Mouse (Mus musculus): ENCODE data around the gene Pak1. TPM values are rescaled to one million over a fixed set of nuclear protein-coding genes. Genes with fewer than 3 reads are reported as not detected.

The Pak1 gene
- polyA plus RNA-seq, 1 experiment from 2014 or later: 156 TPM

- WGBS: 59% methylated on average over 5 of the region's 5 CpGs
- H3K27me3 ChIP-seq (replicated peaks): no peaks in the 10 kb centered on the region
- no peak for ATAC-seq (replicated peaks)
- no peaks in the 10 kb centered on the region for H3K9me3 ChIP-seq
- H3K4me1 ChIP-seq: peaks cover 5% of the 10 kb centered on the region; the same call in 1 of the 2 replicates
- no peak overlapping the region for H3K4me3 ChIP-seq
- H3K4me2 ChIP-seq: no peak overlapping the region
- H3K36me3 ChIP-seq (replicated peaks): no peaks in the 10 kb centered on the region
- H3K9ac ChIP-seq: no peak overlapping the region
- no peak overlapping the region for H3K27ac ChIP-seq
Observed at GRCm38 (mm10) chr7:97783523-97783922, 4.8 kb upstream of the Pak1 start.

GRCm38 (mm10) chr7:97788669-97789483, 535 bp downstream of the Pak1 start:
- peak overlapping the region; percentile 78 for H3K4me3 ChIP-seq
- H3K9me3 ChIP-seq: no peaks in the 10 kb centered on the region
- peak; percentile 77 for ATAC-seq (replicated peaks)
- WGBS: under 1% methylated on average over 57 of the region's 84 CpGs
- peaks cover 19% of the 10 kb centered on the region for H3K4me1 ChIP-seq
- H3K27ac ChIP-seq: peak overlapping the region; percentile 88
- H3K4me2 ChIP-seq: peak overlapping the region; percentile 85
- no peaks in the 10 kb centered on the region for H3K36me3 ChIP-seq (replicated peaks)
- H3K27me3 ChIP-seq (replicated peaks): no peaks in the 10 kb centered on the region
- H3K9ac ChIP-seq: peak overlapping the region; percentile 85

GRCm38 (mm10) chr7:97790272-97790671, 1.9 kb downstream of the Pak1 start:
- Histone ChIP-seq H3K9ac (no peak overlapping the region), H3K36me3 (replicated peaks) (no peaks in the 10 kb centered on the region), H3K4me2 (peak overlapping the region; percentile 85), H3K4me3 (peak overlapping the region; percentile 78; the same call in 1 of the 2 replicates), H3K27ac (no peak overlapping the region), H3K27me3 (replicated peaks) (no peaks in the 10 kb centered on the region), H3K4me1 (peaks cover 19% of the 10 kb centered on the region), H3K9me3 (no peaks in the 10 kb centered on the region)
- 45% methylated on average over 2 of the region's 2 CpGs for WGBS
- no peak for ATAC-seq (replicated peaks)

GRCm38 (mm10) chr7:97792324-97792723, 4.0 kb downstream of the Pak1 start:
- Histone ChIP-seq H3K9me3 (no peaks in the 10 kb centered on the region), H3K4me3 (no peak overlapping the region), H3K27ac (no peak overlapping the region), H3K9ac (no peak overlapping the region), H3K36me3 (replicated peaks) (no peaks in the 10 kb centered on the region), H3K27me3 (replicated peaks) (no peaks in the 10 kb centered on the region), H3K4me2 (no peak overlapping the region), H3K4me1 (peaks cover 19% of the 10 kb centered on the region)
- no peak for ATAC-seq (replicated peaks)
- WGBS: 78% methylated on average over 2 of the region's 2 CpGs

- no peak for ATAC-seq (replicated peaks)
- 32% methylated on average over 2 of the region's 2 CpGs for whole genome bisulfite sequencing
- Histone ChIP-seq H3K9me3 (no peaks in the 10 kb centered on the region), H3K27me3 (replicated peaks) (no peaks in the 10 kb centered on the region), H3K4me2 (no peak overlapping the region), H3K36me3 (replicated peaks) (no peaks in the 10 kb centered on the region), H3K27ac (peak overlapping the region; percentile 42), H3K4me3 (no peak overlapping the region), H3K4me1 (peaks cover 12% of the 10 kb centered on the region), H3K9ac (no peak overlapping the region)
Observed at GRCm38 (mm10) chr7:97803116-97803515, 14.8 kb downstream of the Pak1 start.

GRCm38 (mm10) chr7:97804245-97805066, 16.1 kb downstream of the Pak1 start:
- no peak overlapping the region for H3K4me3 ChIP-seq
- no peaks in the 10 kb centered on the region for H3K36me3 ChIP-seq (replicated peaks)
- peak overlapping the region; percentile 16 for H3K27ac ChIP-seq
- 18% methylated on average over 2 of the region's 2 CpGs for WGBS
- no peaks in the 10 kb centered on the region for H3K27me3 ChIP-seq (replicated peaks)
- H3K9me3 ChIP-seq: no peaks in the 10 kb centered on the region
- H3K9ac ChIP-seq: no peak overlapping the region
- H3K4me2 ChIP-seq: no peak overlapping the region
- H3K4me1 ChIP-seq: peaks cover 12% of the 10 kb centered on the region
- ATAC-seq (replicated peaks): peak; percentile 87

GRCm38 (mm10) chr7:97805067-97805365, 16.7 kb downstream of the Pak1 start:
- no peak overlapping the region for H3K9ac ChIP-seq
- peaks cover 12% of the 10 kb centered on the region for H3K4me1 ChIP-seq
- ATAC-seq (replicated peaks): no peak
- no peaks in the 10 kb centered on the region for H3K27me3 ChIP-seq (replicated peaks)
- no peaks in the 10 kb centered on the region for H3K9me3 ChIP-seq
- H3K4me3 ChIP-seq: no peak overlapping the region
- 36% methylated on average over 3 of the region's 3 CpGs for WGBS
- H3K36me3 ChIP-seq (replicated peaks): no peaks in the 10 kb centered on the region
- H3K4me2 ChIP-seq: no peak overlapping the region
- peak overlapping the region; percentile 48; the same call in 1 of the 2 replicates for H3K27ac ChIP-seq

- H3K9me3 ChIP-seq: no peaks in the 10 kb centered on the region
- no peak overlapping the region for H3K27ac ChIP-seq
- H3K4me1 ChIP-seq: peaks cover 8% of the 10 kb centered on the region
- no peak overlapping the region for H3K4me3 ChIP-seq
- no peak for ATAC-seq (replicated peaks)
- no peaks in the 10 kb centered on the region for H3K27me3 ChIP-seq (replicated peaks)
- H3K36me3 ChIP-seq (replicated peaks): no peaks in the 10 kb centered on the region
- 76% methylated on average over 5 of the region's 5 CpGs for WGBS
- H3K9ac ChIP-seq: no peak overlapping the region
- H3K4me2 ChIP-seq: no peak overlapping the region
Observed at GRCm38 (mm10) chr7:97809307-97809706, 21.0 kb downstream of the Pak1 start.

GRCm38 (mm10) chr7:97821875-97822274, 33.5 kb downstream of the Pak1 start:
- Histone ChIP-seq H3K36me3 (replicated peaks) (no peaks in the 10 kb centered on the region), H3K27me3 (replicated peaks) (no peaks in the 10 kb centered on the region), H3K9me3 (no peaks in the 10 kb centered on the region), H3K9ac (no peak overlapping the region), H3K4me3 (no peak overlapping the region), H3K27ac (no peak overlapping the region), H3K4me2 (no peak overlapping the region), H3K4me1 (no peaks in the 10 kb centered on the region)
- ATAC-seq (replicated peaks): no peak
- whole genome bisulfite sequencing: 80% methylated on average over 2 of the region's 2 CpGs

GRCm38 (mm10) chr7:97829091-97829490, 40.8 kb downstream of the Pak1 start:
- no peaks in the 10 kb centered on the region for H3K9me3 ChIP-seq

GRCm38 (mm10) chr7:97830739-97831138, 42.4 kb downstream of the Pak1 start:
- no peak for ATAC-seq (replicated peaks)
- WGBS: 62% methylated on average over 3 of the region's 3 CpGs
- H3K9me3 ChIP-seq: no peaks in the 10 kb centered on the region

More at GRCm38 (mm10) chr7:97829091-97829490, 40.8 kb downstream of the Pak1 start:
- Histone ChIP-seq H3K4me1 (no peaks in the 10 kb centered on the region), H3K27ac (no peak overlapping the region), H3K4me3 (no peak overlapping the region), H3K9ac (no peak overlapping the region), H3K36me3 (replicated peaks) (no peaks in the 10 kb centered on the region), H3K4me2 (no peak overlapping the region), H3K27me3 (replicated peaks) (no peaks in the 10 kb centered on the region)
- 80% methylated on average over 2 of the region's 2 CpGs for WGBS
- no peak for ATAC-seq (replicated peaks)

GRCm38 (mm10) chr7:97832987-97833386, 44.6 kb downstream of the Pak1 start:
- WGBS: 81% methylated on average over 2 of the region's 2 CpGs

More at GRCm38 (mm10) chr7:97830739-97831138, 42.4 kb downstream of the Pak1 start:
- no peak overlapping the region for H3K4me2 ChIP-seq
- H3K27me3 ChIP-seq (replicated peaks): no peaks in the 10 kb centered on the region
- H3K4me3 ChIP-seq: no peak overlapping the region
- H3K9ac ChIP-seq: no peak overlapping the region
- no peaks in the 10 kb centered on the region for H3K4me1 ChIP-seq
- no peak overlapping the region for H3K27ac ChIP-seq
- H3K36me3 ChIP-seq (replicated peaks): no peaks in the 10 kb centered on the region

More at GRCm38 (mm10) chr7:97832987-97833386, 44.6 kb downstream of the Pak1 start:
- Histone ChIP-seq H3K9me3 (no peaks in the 10 kb centered on the region), H3K27me3 (replicated peaks) (no peaks in the 10 kb centered on the region), H3K4me2 (no peak overlapping the region), H3K4me1 (no peaks in the 10 kb centered on the region), H3K27ac (no peak overlapping the region), H3K9ac (no peak overlapping the region), H3K36me3 (replicated peaks) (no peaks in the 10 kb centered on the region), H3K4me3 (no peak overlapping the region)
- ATAC-seq (replicated peaks): no peak
